Mouse (Mus musculus): Measurements from ENCODE around the gene Gm43517. TPM values are rescaled to one million over a fixed set of nuclear protein-coding genes. Genes with fewer than 3 reads are reported as not detected.

Gm43517 gene
- polyA plus RNA-seq, 2 experiments: not detected

- H3K4me2 ChIP-seq (ENCODE audit: low read depth): 0 out of 2 replicates have a peak overlapping the region, but pooled peaks have one; percentile 22
Observed at GRCm38 (mm10) chr12:49373821-49374605, 11.0 kb upstream of the Gm43517 start.

GRCm38 (mm10) chr12:49374606-49374995 lies 10.4 kb upstream of the Gm43517 start:
- ATAC-seq (ENCODE audit: insufficient read depth): no peak
- Histone ChIP-seq H3K36me3 (replicated peaks; ENCODE audit: control insufficient read depth, insufficient read depth, low read depth) (no peaks in the 10 kb centered on the region), H3K4me2 (ENCODE audit: low read depth) (0 out of 2 replicates have a peak overlapping the region, but pooled peaks have one; percentile 22), H3K9ac (replicated peaks) (no peak overlapping the region), H3K4me1 (replicated peaks; ENCODE audit: control insufficient read depth in 2 of 2, insufficient read depth in 2 of 2, low read length in 1 of 2) (no peaks in the 10 kb centered on the region), H3K4me3 (ENCODE audit: insufficient read depth in 1 of 2, low read depth in 2 of 2, low read length in 2 of 2) (no peak overlapping the region), H3K27ac (no peak overlapping the region), H3K9me3 (ENCODE audit: control insufficient read depth, low read length) (no peaks in the 10 kb centered on the region), H3K27me3 (ENCODE audit: control insufficient read depth, insufficient read depth, low read length) (peaks cover 62% of the 10 kb centered on the region)
- DNase-seq (ENCODE audit: low read depth in 3 of 3, low spot score in 3 of 3): no peak
- TF ChIP-seq EP300 (IDR thresholded peaks at IDR 0.05; ENCODE audit: low read depth): no peak
- TF ChIP-seq CTCF (IDR thresholded peaks at IDR 0.05; ENCODE audit: low read depth): peak; percentile 29; the same call in 1 of the 2 replicates
- WGBS (ENCODE audit: insufficient replicate concordance): 2% methylated on average over 14 of the region's 14 CpGs

More at GRCm38 (mm10) chr12:49373821-49374605, 11.0 kb upstream of the Gm43517 start:
- no peaks in the 10 kb centered on the region for H3K9me3 ChIP-seq (ENCODE audit: control insufficient read depth, low read length)
- no peak overlapping the region for H3K27ac ChIP-seq
- WGBS (ENCODE audit: insufficient replicate concordance): 3% methylated on average over 24 of the region's 24 CpGs
- H3K36me3 ChIP-seq (replicated peaks; ENCODE audit: control insufficient read depth, insufficient read depth, low read depth): no peaks in the 10 kb centered on the region
- TF ChIP-seq CTCF (IDR thresholded peaks at IDR 0.05; ENCODE audit: low read depth): no peak
- no peak for TF ChIP-seq EP300 (IDR thresholded peaks at IDR 0.05; ENCODE audit: low read depth)
- DNase-seq (ENCODE audit: low read depth in 3 of 3, low spot score in 3 of 3): no peak
- no peaks in the 10 kb centered on the region for H3K4me1 ChIP-seq (replicated peaks; ENCODE audit: control insufficient read depth in 2 of 2, insufficient read depth in 2 of 2, low read length in 1 of 2)
- H3K4me3 ChIP-seq (ENCODE audit: insufficient read depth in 1 of 2, low read depth in 2 of 2, low read length in 2 of 2): no peak overlapping the region
- ATAC-seq (ENCODE audit: insufficient read depth): no peak
- H3K27me3 ChIP-seq (ENCODE audit: control insufficient read depth, insufficient read depth, low read length): peaks cover 56% of the 10 kb centered on the region
- H3K9ac ChIP-seq (replicated peaks): no peak overlapping the region

- Histone ChIP-seq H3K9me3 (ENCODE audit: control insufficient read depth, low read length) (no peaks in the 10 kb centered on the region), H3K36me3 (replicated peaks; ENCODE audit: control insufficient read depth, insufficient read depth, low read depth) (no peaks in the 10 kb centered on the region), H3K4me2 (ENCODE audit: low read depth) (no peak overlapping the region), H3K4me3 (ENCODE audit: insufficient read depth in 1 of 2, low read depth in 2 of 2, low read length in 2 of 2) (no peak overlapping the region), H3K4me1 (replicated peaks; ENCODE audit: control insufficient read depth in 2 of 2, insufficient read depth in 2 of 2, low read length in 1 of 2) (no peaks in the 10 kb centered on the region), H3K27me3 (ENCODE audit: control insufficient read depth, insufficient read depth, low read length) (peaks cover 72% of the 10 kb centered on the region), H3K9ac (replicated peaks) (no peak overlapping the region), H3K27ac (no peak overlapping the region)
- WGBS (ENCODE audit: insufficient replicate concordance): 4% methylated on average over 15 of the region's 15 CpGs
- DNase-seq (ENCODE audit: low read depth in 3 of 3, low spot score in 3 of 3) (no peak), ATAC-seq (ENCODE audit: insufficient read depth) (no peak)
- no peak for TF ChIP-seq CTCF (IDR thresholded peaks at IDR 0.05; ENCODE audit: low read depth)
- TF ChIP-seq EP300 (IDR thresholded peaks at IDR 0.05; ENCODE audit: low read depth): no peak
Observed at GRCm38 (mm10) chr12:49375427-49376317, 9.3 kb upstream of the Gm43517 start.

- TF ChIP-seq CTCF (IDR thresholded peaks at IDR 0.05; ENCODE audit: low read depth) (no peak), EP300 (IDR thresholded peaks at IDR 0.05; ENCODE audit: low read depth) (no peak)
- Histone ChIP-seq H3K27me3 (ENCODE audit: control insufficient read depth, insufficient read depth, low read length) (peaks cover 79% of the 10 kb centered on the region), H3K9me3 (ENCODE audit: control insufficient read depth, low read length) (no peaks in the 10 kb centered on the region), H3K9ac (replicated peaks) (no peak overlapping the region), H3K36me3 (replicated peaks; ENCODE audit: control insufficient read depth, insufficient read depth, low read depth) (no peaks in the 10 kb centered on the region), H3K27ac (no peak overlapping the region), H3K4me3 (ENCODE audit: insufficient read depth in 1 of 2, low read depth in 2 of 2, low read length in 2 of 2) (no peak overlapping the region), H3K4me1 (replicated peaks; ENCODE audit: control insufficient read depth in 2 of 2, insufficient read depth in 2 of 2, low read length in 1 of 2) (no peaks in the 10 kb centered on the region), H3K4me2 (ENCODE audit: low read depth) (no peak overlapping the region)
- DNase-seq (ENCODE audit: low read depth in 3 of 3, low spot score in 3 of 3) (no peak), ATAC-seq (ENCODE audit: insufficient read depth) (no peak)
- 4% methylated on average over 19 of the region's 19 CpGs for WGBS (ENCODE audit: insufficient replicate concordance)
Observed at GRCm38 (mm10) chr12:49376318-49376992, 8.5 kb upstream of the Gm43517 start.
